Mouse (Mus musculus) lung, postnatal 36 days (tissue): Measurements from ENCODE around the gene Cdh23.
A peak's percentile ranks its signal among the peaks of the same experiment; 100 is the strongest.

ENCODE experiments used
- DNase-seq: peaks from one replicate; pipeline ENCODE4 v3.0.0; 2022; ENCODE audit warnings: mixed read lengths

The Cdh23 gene

DNA sequence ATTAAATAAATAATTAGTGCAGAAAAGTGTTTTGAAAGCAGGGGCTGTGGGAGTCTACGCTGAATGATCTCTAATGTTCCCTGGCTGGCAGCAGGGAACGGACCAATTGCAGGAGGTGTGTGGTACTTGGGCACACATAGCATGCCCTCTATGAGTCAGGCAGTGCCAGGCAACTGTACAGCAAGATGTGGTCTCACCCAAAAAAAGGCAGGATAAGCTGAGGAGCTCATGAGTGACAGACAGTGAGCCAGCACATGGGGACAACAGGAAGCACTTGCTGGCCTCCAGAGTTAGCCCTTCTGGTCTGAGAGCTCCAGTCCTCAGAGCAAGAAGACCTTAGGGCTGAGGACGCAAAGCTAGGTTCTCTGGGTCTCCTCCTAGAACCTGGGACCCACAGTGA, 121.4 kb downstream of the Cdh23 start:
- DNase-seq, result no peak

DNA sequence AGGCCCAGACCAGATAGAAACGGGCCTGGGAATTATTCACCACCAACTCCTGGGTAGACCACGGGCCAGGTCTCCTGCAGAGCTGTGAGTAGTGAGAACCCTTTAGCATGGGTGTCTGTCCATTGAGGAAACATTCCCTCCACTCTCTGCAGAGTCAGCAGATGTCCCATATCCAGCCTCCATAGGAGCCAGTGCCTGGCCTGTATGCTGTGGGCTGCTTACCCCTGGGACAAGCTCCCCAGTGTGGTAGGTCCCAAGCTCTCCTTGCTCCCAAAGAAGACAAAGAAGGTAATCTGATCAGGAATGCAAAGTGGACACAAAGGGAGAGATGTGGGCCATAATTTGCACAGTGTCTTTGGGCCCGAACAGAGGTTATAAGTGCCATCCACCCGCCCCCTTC, 124.8 kb downstream of the Cdh23 start:
- DNase-seq, result no peak

- no peak for DNase-seq
Observed at GRCm38 (mm10) chr10:60566369-60567037, 129.8 kb downstream of the Cdh23 start.

- DNase-seq, result no peak
Observed at GRCm38 (mm10) chr10:60564136-60564535, 132.2 kb downstream of the Cdh23 start.

GRCm38 (mm10) chr10:60562946-60563345, 133.3 kb downstream of the Cdh23 start:
- no peak for DNase-seq

GRCm38 (mm10) chr10:60558491-60558927, 137.8 kb downstream of the Cdh23 start:
- DNase-seq, result peak; percentile 56

DNA sequence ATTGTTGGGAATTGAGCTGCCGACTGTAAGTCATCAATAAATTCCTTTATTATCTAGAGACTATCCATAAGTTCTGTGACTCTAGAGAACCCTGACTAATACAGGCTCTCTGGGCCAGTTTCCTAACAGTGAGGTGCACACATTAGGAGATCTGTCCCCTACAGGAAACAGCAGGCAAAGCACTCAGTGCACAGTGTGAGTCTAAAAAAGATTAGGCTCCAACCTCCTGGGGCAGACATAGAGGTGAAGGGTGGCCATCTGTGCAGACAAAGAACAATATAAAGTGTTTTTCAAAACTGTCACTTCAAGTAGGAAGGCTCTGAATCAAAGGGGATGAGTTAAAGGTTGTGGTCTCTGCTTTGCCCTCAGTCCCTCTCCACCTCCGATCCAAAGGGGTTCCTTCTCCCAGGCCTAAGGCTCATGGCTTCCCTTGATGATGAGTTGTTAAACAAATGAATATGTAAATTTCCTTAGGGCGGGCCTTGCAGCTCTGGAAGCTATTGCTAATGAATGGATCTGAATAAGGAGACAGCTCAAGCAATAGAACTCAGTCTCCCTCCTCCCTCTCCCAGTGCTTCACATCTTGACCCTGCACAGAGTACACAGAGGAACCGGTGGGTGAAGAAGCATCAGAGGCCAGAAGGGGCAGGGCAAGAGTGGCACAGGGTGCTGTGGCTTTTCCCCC, 143.2 kb downstream of the Cdh23 start:
- no peak for DNase-seq

DNA sequence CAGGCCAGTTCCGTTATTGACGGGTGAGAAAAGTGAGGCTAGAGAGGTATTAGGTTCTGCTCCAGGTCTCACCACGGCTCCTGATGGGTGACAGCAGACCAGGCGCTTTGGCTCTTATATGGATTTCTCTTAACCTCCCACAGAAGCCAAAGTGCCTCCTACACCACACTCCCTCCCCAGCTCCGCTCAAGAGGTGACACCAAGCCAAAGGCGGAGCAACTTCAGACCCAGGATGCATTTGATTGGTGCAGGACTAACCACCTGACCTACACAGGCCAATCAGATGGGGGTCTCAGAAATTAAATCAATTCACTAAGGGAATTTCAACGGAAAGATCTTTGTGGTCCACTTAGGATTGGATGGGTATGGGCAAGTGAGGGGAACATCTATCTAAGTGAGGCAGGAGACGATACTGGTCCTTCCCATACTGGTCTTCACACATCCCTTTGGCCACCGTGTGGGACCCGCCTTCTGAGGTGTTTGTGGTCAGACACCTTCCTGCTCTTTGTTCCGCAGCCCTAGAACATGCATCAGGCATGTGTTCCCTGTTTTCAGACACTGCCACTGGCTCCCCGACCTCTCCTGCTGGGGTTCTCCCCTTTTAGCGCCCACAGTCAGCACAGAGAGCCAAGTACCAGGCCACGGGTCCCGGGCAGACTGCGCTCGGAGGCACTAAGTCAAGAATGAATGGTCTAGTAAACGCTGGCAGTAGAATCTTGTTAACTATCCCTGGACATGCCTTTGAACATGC, 157.0 kb downstream of the Cdh23 start:
- DNase-seq, result no peak

- DNase-seq, result peak; percentile 40
Observed at GRCm38 (mm10) chr10:60536098-60536811, 160.0 kb downstream of the Cdh23 start.

- DNase-seq, result no peak
Observed at GRCm38 (mm10) chr10:60532502-60532901, 163.8 kb downstream of the Cdh23 start.

- DNase-seq, result peak; percentile 78
Observed at GRCm38 (mm10) chr10:60531349-60531748, 164.9 kb downstream of the Cdh23 start.

DNA sequence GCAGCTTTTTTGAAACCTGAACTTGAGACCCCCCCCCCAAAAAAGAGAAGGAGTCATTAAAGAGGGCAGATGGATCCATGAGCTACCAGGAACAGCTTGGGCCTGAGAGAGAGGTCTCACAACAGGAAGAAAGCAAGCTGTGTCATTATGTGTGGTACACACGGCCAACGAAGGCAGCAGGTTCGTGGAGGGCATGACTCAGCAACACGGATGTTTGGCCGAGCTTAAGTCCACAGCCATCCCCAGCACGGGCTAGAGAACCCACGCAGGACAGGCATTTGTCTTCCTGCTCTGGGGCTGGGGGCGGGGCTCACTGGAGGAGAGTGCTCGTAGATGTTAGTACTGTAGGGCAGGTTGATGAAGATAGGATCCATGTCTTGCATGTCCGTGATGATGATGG, 165.7 kb downstream of the Cdh23 start:
- no peak for DNase-seq

DNA sequence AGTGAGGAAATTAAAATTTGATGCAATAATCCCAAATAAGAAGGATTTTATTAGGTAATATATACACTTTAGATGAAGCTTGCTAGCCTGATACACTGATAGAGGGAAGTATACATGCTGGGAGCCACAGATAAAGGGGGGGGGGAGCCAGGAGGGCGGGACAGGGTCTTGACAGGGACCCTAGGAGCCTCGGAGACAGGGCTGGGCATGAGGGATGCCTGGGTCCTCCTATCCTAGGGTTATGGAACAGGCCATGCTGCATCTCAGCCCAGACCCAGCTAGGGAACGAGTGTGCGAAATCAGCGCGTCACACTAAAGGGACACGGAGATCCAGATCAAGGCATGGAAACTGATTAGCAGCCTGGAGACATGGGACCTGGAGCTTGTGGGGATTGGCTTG, 168.3 kb downstream of the Cdh23 start:
- no peak for DNase-seq

DNA sequence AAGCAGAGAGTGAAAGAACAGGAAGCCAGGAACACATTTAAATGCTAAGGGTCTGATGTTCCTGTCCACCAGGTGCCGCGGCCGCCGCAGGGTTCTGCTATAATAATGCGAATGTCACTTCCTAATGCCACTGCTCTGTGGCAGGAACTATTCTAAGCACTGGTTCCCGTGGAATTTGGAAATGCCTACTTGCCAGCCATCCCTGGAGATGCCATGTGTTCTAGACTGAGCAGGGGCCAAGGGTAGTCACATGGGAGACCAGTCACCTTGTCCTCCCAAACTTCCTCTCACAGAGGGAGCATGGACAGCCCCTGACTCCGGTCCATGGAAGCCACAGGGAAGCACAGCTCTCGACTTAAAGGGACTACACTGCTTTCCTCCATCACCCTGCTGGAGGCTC, 171.2 kb downstream of the Cdh23 start:
- DNase-seq, result no peak

GRCm38 (mm10) chr10:60516286-60516685, 180.0 kb downstream of the Cdh23 start:
- DNase-seq, result no peak

- no peak for DNase-seq
Observed at GRCm38 (mm10) chr10:60498538-60498937, 197.8 kb downstream of the Cdh23 start.

DNA sequence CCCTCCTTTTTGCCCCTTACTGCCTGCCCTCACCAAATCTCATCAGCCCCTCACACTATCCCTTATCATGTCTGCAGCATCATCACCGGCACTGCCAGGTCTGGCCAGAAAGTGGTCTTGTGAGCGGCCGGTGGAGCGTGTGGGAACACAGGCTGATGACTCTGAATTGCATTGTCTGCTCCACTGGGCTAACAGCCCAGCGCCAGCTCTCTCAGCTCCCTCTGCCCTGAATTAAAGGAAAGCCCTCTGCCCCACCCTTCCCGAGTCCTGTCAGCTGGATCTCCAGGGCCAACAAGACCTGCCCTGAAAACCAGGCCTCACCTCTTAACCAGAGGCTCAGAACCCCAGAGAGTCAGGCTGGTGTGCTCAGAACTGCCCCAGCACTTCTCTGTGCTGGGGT, 201.2 kb downstream of the Cdh23 start:
- peak; percentile 1 for DNase-seq

DNA sequence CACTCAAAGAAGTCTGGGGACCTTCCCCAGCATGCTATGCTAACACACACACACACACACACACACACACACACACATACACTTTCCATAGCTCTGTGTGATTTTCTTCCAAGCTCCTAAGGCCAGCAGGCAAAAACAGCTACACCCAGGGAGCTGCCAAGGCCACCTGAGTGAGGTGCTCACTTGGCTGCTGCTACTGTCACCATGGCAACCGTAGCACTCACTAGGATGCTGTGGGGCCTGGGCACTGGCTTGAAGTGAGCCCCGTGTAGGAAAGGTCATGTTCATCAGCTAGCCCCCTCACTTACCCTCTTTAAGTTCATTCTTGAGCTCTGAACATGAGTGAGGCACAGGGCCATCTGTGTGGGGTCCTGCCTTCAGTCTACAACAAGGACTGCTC, 204.8 kb downstream of the Cdh23 start:
- no peak for DNase-seq

- no peak for DNase-seq
Observed at GRCm38 (mm10) chr10:60481381-60481780, 214.9 kb downstream of the Cdh23 start.

DNA sequence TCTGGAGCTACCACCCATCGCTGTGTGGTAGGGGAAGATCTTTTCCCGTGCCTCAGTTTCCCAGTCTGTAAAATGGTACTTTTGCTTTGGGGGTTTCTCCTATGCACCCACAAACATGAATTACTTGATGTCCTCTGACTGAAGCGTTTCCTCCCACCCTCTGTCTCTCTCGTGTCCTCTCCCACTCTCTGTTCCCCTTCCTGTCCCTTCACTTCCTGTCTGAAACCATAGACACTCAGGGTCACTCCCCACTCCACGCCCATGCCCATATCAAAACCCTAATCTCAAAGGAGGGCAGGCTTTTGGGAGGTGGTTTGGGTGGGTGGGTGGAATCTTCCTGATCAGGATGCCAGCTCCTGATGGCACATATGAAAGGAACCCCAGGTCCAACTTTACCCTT, 221.7 kb downstream of the Cdh23 start:
- no peak for DNase-seq

DNA sequence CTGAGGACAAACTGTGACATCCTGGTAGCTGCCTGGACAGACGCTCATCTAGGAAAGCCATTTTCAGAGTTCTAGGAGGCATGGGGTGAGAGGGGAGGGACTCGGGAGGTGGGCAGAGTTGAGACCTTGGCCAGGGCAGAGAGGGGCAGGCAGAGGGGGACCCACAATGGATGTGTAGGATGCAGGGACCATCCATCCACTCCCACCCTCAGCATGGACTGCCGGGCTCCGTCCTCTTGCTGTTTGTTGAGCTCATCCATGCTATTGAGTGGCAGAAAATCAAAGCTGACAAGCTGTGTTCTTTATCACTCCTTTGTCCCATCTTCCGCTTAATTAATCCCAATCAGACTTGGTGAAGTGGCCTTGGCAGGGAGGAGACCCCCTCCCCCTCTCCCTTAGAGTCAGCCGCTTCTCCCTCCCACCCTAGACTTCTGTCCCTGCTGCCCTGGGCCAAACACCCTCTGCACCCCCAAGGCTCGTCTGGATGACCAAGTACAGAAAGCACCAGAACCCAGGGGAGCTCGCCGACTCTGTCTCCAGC, 222.4 kb downstream of the Cdh23 start:
- no peak for DNase-seq

DNA sequence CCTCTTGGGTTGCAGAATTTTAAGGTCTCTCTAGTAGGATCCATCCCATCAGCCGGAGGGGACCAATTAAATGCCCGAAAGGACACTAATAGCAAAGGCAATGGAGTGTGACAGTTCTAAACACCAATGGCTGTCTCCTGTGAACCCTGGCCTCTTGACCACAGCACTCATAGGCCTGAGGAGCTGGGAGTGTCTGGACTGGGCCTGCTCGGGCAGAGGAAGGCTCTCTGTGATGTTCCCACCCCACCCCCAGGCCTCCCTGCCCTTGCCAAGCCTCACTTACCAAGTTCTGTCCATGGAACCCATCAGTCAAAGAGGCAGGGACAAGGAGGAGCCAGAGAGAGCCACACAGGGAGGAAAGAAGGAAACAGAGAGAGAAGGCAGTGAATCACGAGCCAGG, 228.5 kb downstream of the Cdh23 start:
- DNase-seq, result no peak
